Mouse (Mus musculus) embryonic facial prominence, embryonic 15.5 days (tissue): ENCODE data around the gene Hdac9. TPM values are rescaled to one million over a fixed set of nuclear protein-coding genes. Genes with fewer than 3 reads are reported as not detected.
"Not testable (repeated sequence)": the region's sequence is repeated elsewhere in the genome, so short reads cannot be mapped to it uniquely, and the experiment has no call there.

ENCODE experiments used
- ATAC-seq: fragments of 200-750 bp; cut with Nextera tagmentation; 2 replicates; pipeline ENCODE4 v1.8.0; 2017; ENCODE audit warnings: low read depth, moderate TSS enrichment; ENCODE audit not compliant: insufficient number of reproducible peaks, low FRiP score, low TSS enrichment
- H3K27ac ChIP-seq: fragments of 300-500 bp; sonication (generic); replicated peaks from 2 replicates; pipeline ENCODE4 v1.5.1; 2015; ENCODE audit warnings: mild to moderate bottlenecking, inconsistent platforms
- H3K27me3 ChIP-seq: fragments of 300-500 bp; sonication (generic); 2 replicates; pipeline ENCODE4 v1.6.1; 2015; ENCODE audit warnings: inconsistent platforms
- H3K36me3 ChIP-seq: fragments of 300-500 bp; sonication (generic); 2 replicates; pipeline ENCODE4 v1.6.1; 2015; ENCODE audit warnings: mild to moderate bottlenecking, inconsistent platforms
- H3K4me1 ChIP-seq: fragments of 300-500 bp; sonication (generic); 2 replicates; pipeline ENCODE4 v1.6.1; 2015; ENCODE audit warnings: inconsistent platforms
- H3K4me2 ChIP-seq: fragments of 300-500 bp; sonication (generic); replicated peaks from 2 replicates; pipeline ENCODE4 v1.6.1; 2015; ENCODE audit warnings: mild to moderate bottlenecking, inconsistent platforms
- H3K4me3 ChIP-seq: fragments of 300-500 bp; sonication (generic); replicated peaks from 2 replicates; pipeline ENCODE4 v1.5.1; 2015; ENCODE audit warnings: mild to moderate bottlenecking, inconsistent platforms
- H3K9ac ChIP-seq: fragments of 300-500 bp; sonication (generic); 2 replicates; pipeline ENCODE4 v1.6.1; 2015; ENCODE audit warnings: inconsistent platforms
- H3K9me3 ChIP-seq: fragments of 300-500 bp; sonication (generic); replicated peaks from 2 replicates; pipeline ENCODE4 v1.6.1; 2016; ENCODE audit warnings: inconsistent platforms
- WGBS: fragments of 180-500 bp; shearing (Covaris S2); methylation state at CpG from one replicate; pipeline ENCODE4 v1.1.7; 2015; 5-methylcytosine and 5-hydroxymethylcytosine counted together
- polyA plus RNA-seq: library from polyadenylated mRNA; unstranded; fragments of >200 nt; fragmentation: Nextera tagmentation; extraction: Ambion mirVana; gene quantifications from 2 replicates; pipeline ENCODE4 v1.2.1, GENCODE M21; 2015

The Hdac9 gene
- polyA plus RNA-seq, 1 experiment from 2014 or later = 7.4 TPM

GRCm38 (mm10) chr12:34075805-34076509, 840.9 kb downstream of the Hdac9 start:
- no peaks in the 10 kb centered on the region for H3K27me3 ChIP-seq
- 67% methylated on average over 9 of the region's 9 CpGs for WGBS
- H3K4me3 ChIP-seq = no peak overlapping the region
- no peaks in the 10 kb centered on the region for H3K36me3 ChIP-seq
- ATAC-seq = no peak
- no peaks in the 10 kb centered on the region for H3K4me1 ChIP-seq
- no peaks in the 10 kb centered on the region for H3K9me3 ChIP-seq
- H3K9ac ChIP-seq = no peak overlapping the region
- no peak overlapping the region for H3K27ac ChIP-seq
- H3K4me2 ChIP-seq = no peak overlapping the region

DNA sequence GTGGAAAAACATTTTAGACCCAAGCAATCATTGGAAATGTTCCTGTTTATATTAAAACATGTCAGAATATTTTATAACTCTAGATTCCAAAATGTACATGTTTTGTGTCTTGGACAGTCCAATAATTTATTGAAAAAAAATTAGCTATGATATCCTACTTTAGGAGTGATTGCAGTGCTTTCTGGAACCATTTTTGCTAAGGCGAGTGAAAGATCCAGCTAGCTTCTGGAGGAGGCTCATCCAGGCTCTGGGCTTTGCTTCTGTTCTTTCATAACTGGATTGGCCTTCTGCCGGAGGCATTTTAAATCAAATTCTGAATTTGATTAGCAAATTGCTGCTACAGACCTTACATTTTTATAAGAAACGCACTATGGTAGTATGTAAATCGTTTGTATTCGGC, 864.4 kb downstream of the Hdac9 start:
- Histone ChIP-seq H3K9me3 (no peaks in the 10 kb centered on the region), H3K27ac (peak overlapping the region; percentile 51; the same call in 1 of the 2 replicates), H3K4me1 (peaks cover 9% of the 10 kb centered on the region; the same call in 1 of the 2 replicates), H3K4me3 (no peak overlapping the region), H3K36me3 (no peaks in the 10 kb centered on the region), H3K27me3 (no peaks in the 10 kb centered on the region), H3K4me2 (no peak overlapping the region), H3K9ac (no peak overlapping the region)
- 45% methylated on average over 5 of the region's 5 CpGs for WGBS
- no peak for ATAC-seq

DNA sequence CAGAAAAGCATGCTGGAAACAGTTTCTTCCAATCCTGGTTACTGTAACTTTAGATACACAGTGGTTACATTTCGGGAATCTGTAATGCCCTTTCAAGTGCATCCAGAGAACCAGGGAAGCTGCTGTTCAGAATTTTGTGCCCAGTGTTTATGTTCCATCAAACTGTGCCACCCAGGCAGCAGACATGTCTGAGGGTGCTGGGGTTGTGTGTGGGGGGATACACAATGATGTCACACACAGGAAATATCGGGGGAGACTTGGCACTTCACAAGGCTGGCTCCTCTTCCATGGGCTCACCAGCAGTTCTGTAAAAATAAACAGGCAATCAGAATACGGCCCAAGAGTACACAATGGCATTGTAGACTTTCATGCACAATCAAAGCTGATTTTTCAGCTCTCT, 864.9 kb downstream of the Hdac9 start:
- Histone ChIP-seq H3K4me1 (peaks cover 9% of the 10 kb centered on the region; the same call in 1 of the 2 replicates), H3K4me3 (no peak overlapping the region), H3K27me3 (no peaks in the 10 kb centered on the region), H3K9ac (no peak overlapping the region), H3K9me3 (no peaks in the 10 kb centered on the region), H3K27ac (peak overlapping the region; percentile 72), H3K4me2 (no peak overlapping the region), H3K36me3 (no peaks in the 10 kb centered on the region)
- ATAC-seq = peak; percentile 57
- WGBS = 45% methylated on average over 3 of the region's 3 CpGs

- no peak overlapping the region for H3K4me3 ChIP-seq
- ATAC-seq = no peak
- no peaks in the 10 kb centered on the region for H3K36me3 ChIP-seq
- H3K4me2 ChIP-seq = no peak overlapping the region
- no peaks in the 10 kb centered on the region for H3K9me3 ChIP-seq
- H3K27me3 ChIP-seq = no peaks in the 10 kb centered on the region
- 55% methylated on average over 7 of the region's 7 CpGs for WGBS
- no peak overlapping the region for H3K9ac ChIP-seq
- peaks cover 9% of the 10 kb centered on the region; the same call in 1 of the 2 replicates for H3K4me1 ChIP-seq
- peak overlapping the region; percentile 72 for H3K27ac ChIP-seq
Observed at GRCm38 (mm10) chr12:34051112-34051511, 865.8 kb downstream of the Hdac9 start.

DNA sequence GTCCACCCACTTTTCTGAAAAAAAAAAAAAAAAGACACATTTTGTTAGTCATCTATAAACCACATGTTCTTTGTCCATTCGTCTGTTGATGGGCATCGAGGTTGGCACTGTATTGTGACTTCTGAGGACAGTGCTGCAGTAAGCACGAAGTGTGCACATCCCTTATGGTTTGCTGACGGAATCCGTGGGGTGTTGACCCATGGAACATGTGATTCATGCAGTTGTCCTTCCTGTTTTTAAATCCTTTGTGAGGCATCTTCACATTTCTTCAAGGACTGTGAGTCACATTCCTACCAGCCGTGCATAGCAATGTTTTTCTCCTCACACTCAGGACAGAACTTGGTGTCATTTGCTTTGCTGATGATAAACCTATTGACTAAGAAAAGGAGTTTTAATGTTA, 875.9 kb downstream of the Hdac9 start:
- ATAC-seq = no peak
- Histone ChIP-seq H3K4me1 (0 out of 2 replicates have a peak, but pooled peaks cover 3% of the 10 kb centered on the region), H3K36me3 (no peaks in the 10 kb centered on the region), H3K4me2 (no peak overlapping the region), H3K4me3 (no peak overlapping the region), H3K27me3 (no peaks in the 10 kb centered on the region), H3K27ac (no peak overlapping the region), H3K9me3 (no peaks in the 10 kb centered on the region), H3K9ac (no peak overlapping the region)
- WGBS = 74% methylated on average over 6 of the region's 6 CpGs

- H3K4me1 ChIP-seq = 0 out of 2 replicates have a peak, but pooled peaks cover 3% of the 10 kb centered on the region
- ATAC-seq = no peak
- WGBS = 46% methylated on average over 7 of the region's 7 CpGs
- H3K36me3 ChIP-seq = no peaks in the 10 kb centered on the region
- H3K9me3 ChIP-seq = no peaks in the 10 kb centered on the region
- H3K27ac ChIP-seq = peak overlapping the region; percentile 34; the same call in 1 of the 2 replicates
- no peak overlapping the region for H3K4me2 ChIP-seq
- no peaks in the 10 kb centered on the region for H3K27me3 ChIP-seq
- H3K4me3 ChIP-seq = no peak overlapping the region
- H3K9ac ChIP-seq = no peak overlapping the region
Observed at GRCm38 (mm10) chr12:34040061-34040460, 876.8 kb downstream of the Hdac9 start.

- H3K27ac ChIP-seq, H3K4me3 ChIP-seq, H3K27me3 ChIP-seq, H3K9me3 ChIP-seq, H3K4me2 ChIP-seq, H3K36me3 ChIP-seq, H3K9ac ChIP-seq, ATAC-seq, H3K4me1 ChIP-seq: not testable (repeated sequence)
- WGBS = 100% methylated on average over 1 of the region's 1 CpGs
Observed at GRCm38 (mm10) chr12:34009796-34010195, 907.1 kb downstream of the Hdac9 start.

Other genes starting within 250 kb of the Hdac9 start
- gene Prps1l1, start 67.7 kb upstream of the Hdac9 start, polyA plus RNA-seq = not detected in 2 replicates
- gene Snx13, start 130.1 kb upstream of the Hdac9 start, polyA plus RNA-seq = 23.0 and 23.2 TPM in 2 replicates